Mouse (Mus musculus): ENCODE measurements around the gene Acbd6. TPM values are rescaled to one million over a fixed set of nuclear protein-coding genes. Genes with fewer than 3 reads are reported as not detected.

Gene Acbd6
- 130 and 147 TPM in 2 replicates for polyA plus RNA-seq (2021; fragmentation: Nextera tagmentation)
- long read RNA-seq, experiment 1, full-length matches to known transcripts, result 149 of 167 reads
- long read RNA-seq, experiment 1, partial matches to known transcripts, result 4 of 167 reads
- long read RNA-seq, experiment 1, other reads (novel, unspliced or antisense), result 14 of 167 reads
- long read RNA-seq, experiment 2, full-length matches to known transcripts, result 110 of 142 reads
- long read RNA-seq, experiment 2, partial matches to known transcripts, result 21 of 142 reads
- long read RNA-seq, experiment 2, other reads (novel, unspliced or antisense), result 11 of 142 reads

GRCm38 (mm10) chr1:155558012-155558842 lies at the start of gene Acbd6:
Gene Acbd6 (plus strand): TSS chr1:155558120.

Other genes starting within 250 kb of the Acbd6 start
- gene Xpr1, start 140.7 kb upstream of the Acbd6 start, polyA plus RNA-seq (2021; fragmentation: Nextera tagmentation), result 7.3 and 7.8 TPM in 2 replicates
- gene Lhx4, start 193.6 kb downstream of the Acbd6 start, polyA plus RNA-seq (2021; fragmentation: Nextera tagmentation), result not detected in 2 replicates

Data from left cerebral cortex, adult 6 months (tissue).